Mouse (Mus musculus) T-helper 2 cell (primary cell): ENCODE data around the gene Prnd.

Source experiments
- in situ Hi-C: fragments of 300-600 bp; cut with MboI, MseI; formaldehyde crosslinking; loops from one replicate; pipeline ENCODE4 v1.15.1; 2025; ENCODE audit warnings: high pct_unique_total_duplicates

Gene Prnd

DNA sequence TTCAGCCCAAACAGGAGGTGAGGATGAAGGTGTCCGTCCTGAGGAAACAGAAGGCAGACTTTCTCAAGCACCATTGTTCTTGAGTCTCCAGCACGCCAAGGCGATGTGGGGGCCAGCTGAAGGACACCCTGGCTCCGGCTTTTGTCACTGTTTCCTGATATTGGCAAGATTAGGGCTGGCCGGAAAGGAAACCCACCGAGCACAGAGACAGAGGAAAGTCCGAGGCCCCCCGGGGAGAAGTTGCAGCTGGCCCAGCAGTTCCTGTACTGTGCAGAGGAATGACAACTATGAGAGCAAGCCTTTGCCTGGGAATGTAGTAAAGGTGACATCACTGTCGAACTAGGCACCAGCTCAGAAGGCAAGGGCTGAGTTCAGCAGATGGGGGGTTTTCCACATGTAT is 30.2 kb downstream of the Prnd start:
- in situ Hi-C loops: loop anchor here (5.0 kb wide), 1 partner anchor 241 kb away; no protein-coding TSS in a partner anchor

DNA sequence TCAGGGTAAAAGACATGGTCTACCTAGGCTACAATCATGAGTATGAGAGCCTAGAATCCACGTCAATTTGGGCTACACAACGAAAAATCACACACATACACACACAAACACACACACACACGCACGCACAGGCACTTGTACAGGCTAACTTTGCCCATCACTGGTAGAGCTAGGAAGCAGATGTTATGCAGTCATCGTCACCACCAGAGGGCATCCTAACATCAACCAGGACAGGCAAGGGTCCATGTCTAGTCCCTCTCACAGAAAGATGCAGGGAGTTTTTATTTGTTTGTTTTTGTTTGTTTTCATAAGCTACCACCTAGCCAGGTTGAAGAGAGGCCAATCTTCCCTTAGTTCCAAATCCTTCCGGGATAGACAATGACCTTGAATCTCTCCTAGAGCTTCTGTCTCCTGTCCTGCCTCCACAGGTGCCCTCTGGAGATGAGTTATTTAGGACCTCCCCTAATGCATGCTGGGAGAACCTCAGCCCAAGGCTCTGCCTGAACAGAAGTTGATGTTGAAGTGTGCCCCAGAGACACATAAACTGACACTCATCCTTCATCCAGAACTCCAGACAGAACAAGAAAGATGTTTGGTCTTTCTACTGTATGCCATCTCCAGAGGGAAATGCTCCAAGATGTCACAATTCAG is 32.0 kb downstream of the Prnd start:
- in situ Hi-C loops: loop anchor here (5.0 kb wide), 1 partner anchor 240 kb away; no protein-coding TSS in a partner anchor

DNA sequence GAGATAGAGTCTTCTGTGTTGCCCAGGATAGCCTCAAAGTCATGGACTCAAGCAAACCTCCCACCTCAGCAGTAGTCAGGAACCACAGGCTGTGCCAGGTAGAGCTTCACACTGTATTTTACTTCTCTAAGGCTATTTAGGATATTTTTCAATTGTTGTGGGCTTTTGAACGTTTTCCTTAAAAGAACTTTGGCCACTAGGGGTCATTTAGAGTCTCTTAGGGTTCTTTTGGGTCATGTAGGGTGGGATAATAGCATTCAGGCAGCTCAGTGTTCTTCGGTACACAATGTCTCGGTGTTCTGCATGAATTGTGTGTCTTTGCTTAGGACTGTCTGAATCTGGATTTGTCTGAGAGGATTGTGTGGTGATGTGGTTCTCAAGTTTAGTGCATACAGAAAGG is 37.3 kb downstream of the Prnd start:
- in situ Hi-C loops: no loop called here

DNA sequence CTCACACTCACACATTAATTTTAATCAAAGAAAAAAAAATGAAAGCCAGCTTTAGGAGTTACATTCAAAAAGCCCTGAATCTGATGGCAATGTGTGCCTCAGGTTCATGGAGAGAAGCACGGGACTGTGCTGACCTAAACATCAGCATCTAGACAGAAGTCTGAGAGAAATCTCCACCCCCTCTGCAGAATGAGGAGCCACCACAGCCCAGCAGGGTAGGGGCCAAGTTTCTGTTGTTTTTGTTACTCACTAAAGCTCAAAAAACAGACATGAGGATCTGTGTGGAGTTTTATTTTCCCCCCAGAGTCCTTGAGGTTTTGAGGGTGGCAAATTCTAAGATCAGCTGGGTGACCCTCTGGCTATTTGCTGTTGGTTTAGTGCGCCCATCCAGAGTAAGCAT is 37.9 kb downstream of the Prnd start:
- in situ Hi-C loops: no loop called here

DNA sequence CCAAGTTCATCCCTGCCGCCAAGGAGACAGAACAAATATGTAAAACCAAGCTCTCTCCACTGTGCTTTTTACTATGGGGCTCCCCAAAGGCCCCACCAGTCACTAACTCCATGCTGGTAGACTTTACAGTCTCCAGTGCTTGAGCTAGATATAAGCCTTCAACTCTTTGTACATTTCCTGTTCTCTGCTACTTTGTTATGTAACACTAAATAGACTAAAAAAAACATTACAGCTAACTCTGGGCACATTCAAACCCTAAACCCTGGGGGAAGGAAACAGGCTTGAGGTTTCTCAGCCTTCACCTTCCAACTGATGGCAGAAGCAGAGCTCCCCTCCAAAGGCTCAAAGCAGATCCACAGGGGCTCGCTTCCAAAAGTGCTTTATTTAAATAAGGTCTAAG is 41.8 kb downstream of the Prnd start:
- in situ Hi-C loops: no loop called here

DNA sequence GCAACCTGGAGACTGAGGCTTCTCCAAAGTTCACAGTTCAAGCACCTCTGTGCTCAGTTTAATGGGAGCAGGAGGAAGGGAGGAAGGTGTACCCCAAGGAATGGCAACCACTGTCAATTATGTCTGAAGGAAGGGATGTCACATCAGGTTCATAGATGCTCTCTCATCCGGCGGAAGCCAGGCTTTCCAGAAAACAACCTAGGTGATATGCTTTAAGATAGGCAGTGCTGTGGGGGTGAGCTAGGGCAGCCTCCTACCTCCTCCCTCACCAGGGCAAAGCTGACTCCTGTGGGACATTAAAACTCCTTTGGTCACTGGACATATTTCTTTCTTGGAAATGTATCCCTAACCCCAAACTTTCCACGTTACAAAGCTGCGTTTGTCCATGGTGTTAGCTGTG is 42.5 kb downstream of the Prnd start:
- in situ Hi-C loops: no loop called here

DNA sequence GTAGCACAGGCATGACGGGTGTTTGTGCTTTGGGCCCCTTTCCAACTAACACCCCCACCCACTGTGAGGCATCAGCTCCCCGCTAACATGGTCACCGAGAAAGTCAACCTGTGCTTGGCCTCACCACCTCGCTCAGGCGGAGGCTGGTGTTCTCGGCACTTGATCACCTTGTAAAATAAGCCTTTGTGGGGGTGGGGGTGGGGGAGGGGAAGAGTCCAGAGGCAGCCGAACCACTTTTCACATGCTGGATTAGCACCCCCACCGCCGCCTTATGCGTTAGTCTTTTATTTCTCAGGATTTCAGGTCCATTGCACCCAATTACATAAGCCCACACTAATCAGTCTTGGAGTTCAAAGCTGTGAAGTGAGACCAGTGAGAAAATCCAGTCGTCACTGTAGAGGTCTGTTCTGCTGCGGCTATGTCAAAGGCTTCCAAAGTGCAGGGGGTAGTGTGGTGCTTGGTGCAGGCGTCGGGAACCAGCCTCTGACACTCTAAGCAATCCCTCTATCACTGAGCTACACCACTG is 43.0 kb downstream of the Prnd start:
- in situ Hi-C loops: no loop called here

DNA sequence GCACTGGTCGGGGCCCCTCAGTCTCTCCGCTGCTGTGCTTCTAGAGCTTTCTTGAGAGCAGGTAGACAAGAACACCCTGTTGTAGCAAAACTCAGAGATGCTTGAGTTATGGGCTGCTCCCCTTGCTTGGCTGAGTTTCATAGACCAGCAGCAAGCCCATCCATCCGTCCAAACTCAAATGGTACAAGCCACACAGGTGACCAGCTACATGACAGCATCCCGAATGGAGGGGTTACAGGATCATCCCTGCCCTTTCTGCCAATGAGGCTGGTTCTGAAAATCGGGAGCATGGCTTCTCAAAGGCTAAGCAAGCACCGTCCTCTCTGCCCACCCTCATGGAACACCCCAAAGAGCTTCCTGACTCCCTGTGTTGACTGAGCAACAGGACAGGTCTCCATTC is 44.3 kb downstream of the Prnd start:
- in situ Hi-C loops: no loop called here

DNA sequence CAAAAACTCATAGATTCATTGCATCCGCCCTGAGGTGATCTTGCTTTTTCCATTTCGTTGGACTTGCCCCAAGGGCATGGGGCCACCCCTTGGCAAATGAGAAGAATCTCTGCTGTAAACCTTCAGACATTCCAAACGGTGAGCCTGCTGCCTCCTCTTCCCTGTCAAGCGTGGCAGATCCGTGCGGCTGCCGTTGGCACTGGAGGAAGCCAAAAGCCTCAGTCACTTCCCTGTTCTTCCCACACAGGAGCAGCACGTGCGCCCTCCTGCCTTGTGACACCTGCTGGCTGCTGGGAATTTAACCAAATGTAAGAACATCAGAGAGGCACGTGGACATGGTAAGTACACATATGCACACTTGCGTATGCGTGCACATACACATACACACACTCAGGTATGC is 45.1 kb downstream of the Prnd start:
- in situ Hi-C loops: no loop called here

DNA sequence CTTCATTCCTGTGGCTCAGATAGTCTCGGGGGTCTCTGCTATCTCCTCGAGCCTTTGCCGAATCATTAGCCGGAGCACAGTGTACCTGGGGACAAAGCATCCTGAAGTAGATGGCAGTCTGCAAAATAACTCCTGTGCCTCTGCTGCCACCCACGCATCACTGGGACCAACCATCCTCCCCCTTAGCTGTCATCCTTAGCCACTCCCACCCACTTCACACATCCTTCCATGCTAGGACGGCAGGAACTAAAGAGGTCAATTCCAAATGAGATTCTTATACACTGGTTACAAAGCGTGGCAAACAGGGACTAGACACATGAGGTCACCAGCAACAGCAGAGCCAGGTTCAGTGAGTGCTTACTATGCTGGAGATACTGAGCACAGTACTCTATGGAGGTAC is 45.7 kb downstream of the Prnd start:
- in situ Hi-C loops: no loop called here

DNA sequence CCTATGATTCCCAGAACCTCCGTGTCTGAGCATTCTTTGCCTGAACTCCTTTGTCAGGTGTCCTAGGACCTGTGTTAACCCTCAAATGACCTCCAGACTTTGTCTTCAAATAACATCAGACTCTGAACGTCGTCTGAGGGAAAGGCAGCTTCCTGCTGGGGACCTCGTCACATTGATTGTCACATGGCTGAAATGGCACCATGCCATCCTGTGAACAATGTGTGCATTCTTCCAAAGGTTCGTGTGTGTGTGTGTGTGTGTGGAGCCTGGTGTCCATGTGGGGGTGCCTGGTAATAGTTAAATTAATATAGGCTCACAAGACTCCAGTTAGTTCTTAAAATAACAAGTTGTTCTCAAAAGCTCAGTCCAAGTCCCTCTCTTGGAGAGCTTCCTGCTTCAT is 46.7 kb downstream of the Prnd start:
- in situ Hi-C loops: no loop called here

DNA sequence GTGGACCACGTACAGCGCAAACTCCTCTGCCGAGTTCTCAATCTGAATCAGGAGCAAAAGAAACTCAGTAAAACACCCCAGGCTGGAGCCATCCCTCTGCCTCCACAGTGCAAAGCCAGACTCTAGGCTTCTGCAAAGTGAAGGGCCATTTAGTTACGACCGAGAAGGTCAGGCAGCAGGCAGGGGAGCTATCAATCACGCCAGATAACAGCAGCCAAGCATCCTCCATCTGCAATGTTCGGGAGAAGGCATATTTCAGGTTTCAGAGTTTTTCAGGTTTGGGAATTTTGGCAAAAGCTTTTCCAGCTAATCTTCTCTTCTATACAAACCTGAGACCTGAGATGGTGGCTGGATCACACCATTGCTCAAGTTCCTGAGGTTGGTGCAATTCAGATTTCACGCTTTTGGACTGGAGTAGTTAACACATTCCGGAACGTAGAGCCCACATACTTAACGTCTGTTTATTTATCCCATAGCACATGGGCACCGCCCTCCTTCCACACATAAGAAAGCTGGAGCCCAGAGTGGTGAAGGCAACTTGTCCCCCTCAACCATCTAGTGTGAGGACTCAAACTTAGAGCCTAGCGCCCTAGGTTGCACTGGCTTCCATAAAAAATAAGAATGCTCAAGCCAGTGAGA is 51.2 kb downstream of the Prnd start:
- in situ Hi-C loops: loop anchor here (5.0 to 10.0 kb wide), 2 partner anchors 110 to 493 kb away; no protein-coding TSS in a partner anchor

DNA sequence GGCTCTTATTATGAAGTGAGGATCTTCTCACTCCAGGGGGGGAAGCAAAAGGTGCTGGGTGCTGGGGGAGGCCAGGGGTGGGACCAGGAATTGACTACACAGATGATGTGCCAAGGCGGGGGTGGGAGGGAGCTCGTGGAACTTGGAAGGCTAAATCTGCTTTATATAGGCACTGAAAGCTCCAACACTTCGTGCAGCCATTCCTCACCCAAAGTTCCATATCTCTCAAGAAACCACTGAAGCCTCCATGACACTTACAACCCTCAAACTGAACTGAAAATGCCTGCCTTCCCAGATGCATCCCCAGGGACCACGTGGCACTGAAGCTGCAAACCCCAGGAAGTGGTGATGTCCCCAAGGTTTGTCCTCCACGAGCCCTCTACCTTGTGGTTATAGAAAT is 53.3 kb downstream of the Prnd start:
- in situ Hi-C loops: loop anchor here (5.0 to 10.0 kb wide), 2 partner anchors 108 to 491 kb away; no protein-coding TSS in a partner anchor

DNA sequence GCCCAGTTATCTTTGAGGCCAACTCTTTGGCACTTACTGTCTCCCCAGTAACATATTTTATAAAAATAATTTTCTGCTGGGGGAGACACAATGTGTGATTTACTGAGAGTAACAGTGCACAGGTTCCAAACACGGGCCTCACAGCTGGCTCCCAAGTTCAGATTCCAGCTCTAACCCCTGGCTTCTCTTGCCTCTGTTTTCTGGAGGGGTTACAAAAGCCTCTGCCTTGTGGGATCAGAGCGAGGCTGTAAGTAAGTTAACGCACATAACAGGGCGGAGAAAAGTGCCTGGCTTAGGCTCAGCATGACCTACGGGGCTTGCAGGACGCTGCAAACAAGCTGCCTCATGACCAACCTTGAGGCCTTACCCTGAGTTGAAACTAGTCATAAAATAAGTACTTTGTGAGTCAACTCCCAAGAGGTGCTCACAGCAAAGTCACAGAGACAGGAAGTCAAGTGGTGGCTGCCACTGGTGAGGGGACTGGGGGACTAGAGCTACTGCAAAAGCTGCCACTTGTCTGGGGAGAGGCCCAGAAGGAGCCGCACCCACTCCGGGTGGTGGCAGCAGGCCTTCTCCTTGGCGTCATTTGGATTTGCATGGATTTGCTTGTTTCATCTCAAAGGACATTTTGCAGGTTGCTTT is 54.0 kb downstream of the Prnd start:
- in situ Hi-C loops: loop anchor here (5.0 to 10.0 kb wide), 2 partner anchors 108 to 490 kb away; no protein-coding TSS in a partner anchor

DNA sequence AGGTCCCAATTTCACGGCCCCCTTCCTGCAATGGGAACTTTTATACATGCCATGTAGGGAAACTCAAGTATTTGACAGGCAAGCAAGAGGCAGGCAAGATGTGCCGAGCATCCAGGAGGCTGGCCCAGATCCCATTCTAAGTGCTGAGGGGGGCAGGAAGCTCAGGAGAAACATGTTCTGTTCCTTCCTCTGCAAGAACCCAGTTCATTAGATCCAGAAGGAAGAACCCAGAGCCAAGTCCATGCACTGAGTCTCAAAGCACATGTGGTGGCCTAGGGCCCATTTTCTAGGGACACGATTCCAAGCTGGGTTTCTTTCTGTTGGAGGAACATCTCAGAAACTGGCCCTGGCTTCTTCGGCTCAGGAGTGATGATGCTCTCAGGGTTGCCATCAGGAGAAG is 54.8 kb downstream of the Prnd start:
- in situ Hi-C loops: loop anchor here (10.0 kb wide), 1 partner anchor 489 kb away; no protein-coding TSS in a partner anchor
